Mouse (Mus musculus) Patski (cell line): Measurements from ENCODE around the gene Cpvl. TPM values are rescaled to one million over a fixed set of nuclear protein-coding genes. Genes with fewer than 3 reads are reported as not detected.

ENCODE experiments used
- ATAC-seq: fragments of 100-300 bp; one replicate; pipeline ENCODE4 v1.8.0; 2021
- CTCF ChIA-PET: fragments of 350-600 bp; sonication (Branson Sonifier 250); formaldehyde crosslinking; loops from one replicate; lab custom pipeline; 2022; ENCODE audit warnings: inconsistent platforms; lab: Charles Lee
- POLR2A ChIA-PET: fragments of 350-600 bp; sonication (Branson Sonifier 250); formaldehyde crosslinking; loops from one replicate; lab custom pipeline; 2022; ENCODE audit warnings: antibody characterized with exemption, inconsistent platforms; lab: Charles Lee
- DNase-seq: peaks from one replicate; pipeline ENCODE4 v3.0.0-alpha.2; 2011; ENCODE audit warnings: low read depth, low spot score
- H3K27me3 ChIP-seq: fragments of 371-371 bp; one replicate; pipeline ENCODE4 v1.5.1; 2021
- CTCF ChIP-seq: fragments of 100-300 bp; IDR thresholded peaks from one replicate; pipeline ENCODE4 v1.5.1; 2021
- in situ Hi-C: fragments of 300-500 bp; cut with MboI; formaldehyde crosslinking; loops from 3 replicates; pipeline ENCODE4 v1.11.1; 2018; ENCODE audit warnings: low pct_unique_long_range_greater_than_20kb, mixed read lengths
- polyA plus RNA-seq: library from polyadenylated mRNA; unstranded; gene quantifications from one replicate; pipeline ENCODE4 v1.2.3, GENCODE M21; 2021

Gene Cpvl
- polyA plus RNA-seq, 1 experiment from 2014 or later, result 0.06 TPM

DNA sequence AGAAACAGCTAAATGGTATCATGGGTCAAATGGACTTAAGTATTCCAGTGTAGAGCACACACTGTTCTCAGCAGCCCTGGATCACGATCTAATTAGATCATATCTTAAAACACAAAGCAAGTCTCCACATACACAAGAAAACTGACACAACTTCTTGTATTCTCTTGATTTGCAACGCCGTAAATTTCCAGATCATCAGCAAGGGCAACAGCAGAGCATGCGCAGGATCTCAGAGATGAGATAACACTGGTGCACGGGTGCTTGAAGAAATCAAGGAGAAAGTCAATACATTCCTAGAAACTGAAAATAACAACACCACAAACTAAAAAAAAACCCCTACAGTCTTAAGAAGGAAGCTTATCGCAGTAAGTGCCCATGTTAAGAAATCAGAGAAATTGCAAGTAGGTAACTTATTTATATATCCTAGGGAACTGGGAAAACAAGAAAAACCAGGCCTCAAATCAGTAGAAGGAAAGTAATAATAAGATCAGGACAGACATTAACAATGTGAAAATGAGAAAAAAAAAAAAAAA lies 61.4 kb downstream of the Cpvl start:
- TF ChIP-seq CTCF, result no peak
- ATAC-seq, result no peak
- CTCF ChIA-PET, result no interaction called here
- DNase-seq, result no peak
- in situ Hi-C loops, result no loop called here
- peaks cover 5% of the 10 kb centered on the region for H3K27me3 ChIP-seq
- POLR2A ChIA-PET, result interaction anchor here (0.6 kb wide), 1 partner anchor 418 kb away, joined by 4 read pairs; no protein-coding TSS in a partner anchor

DNA sequence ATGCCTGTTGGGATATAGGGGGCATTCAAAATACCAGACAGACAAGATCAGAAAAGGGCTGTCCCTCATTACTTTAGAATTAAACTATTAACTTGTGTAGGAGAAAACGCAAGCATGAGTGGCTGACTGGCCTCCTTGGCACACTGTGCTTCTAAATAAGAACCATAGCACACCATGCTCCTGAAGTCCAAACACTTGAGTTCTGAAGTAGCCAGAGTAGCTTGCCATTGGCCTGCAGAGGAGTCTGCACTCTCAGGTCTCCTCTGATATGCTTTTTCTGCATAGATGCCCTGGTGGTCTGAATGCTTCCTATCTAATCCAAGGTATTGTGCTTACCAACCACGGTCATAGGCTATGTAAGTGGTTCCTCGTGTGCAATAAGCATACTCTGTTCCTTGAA lies 63.1 kb downstream of the Cpvl start:
- CTCF ChIA-PET, result no interaction called here
- in situ Hi-C loops, result no loop called here
- H3K27me3 ChIP-seq, result peaks cover 5% of the 10 kb centered on the region
- ATAC-seq (no peak), DNase-seq (no peak)
- no peak for TF ChIP-seq CTCF
- POLR2A ChIA-PET, result interaction anchor here (1.1 kb wide), 1 partner anchor 8 kb away, joined by 3 read pairs; no protein-coding TSS in a partner anchor

DNA sequence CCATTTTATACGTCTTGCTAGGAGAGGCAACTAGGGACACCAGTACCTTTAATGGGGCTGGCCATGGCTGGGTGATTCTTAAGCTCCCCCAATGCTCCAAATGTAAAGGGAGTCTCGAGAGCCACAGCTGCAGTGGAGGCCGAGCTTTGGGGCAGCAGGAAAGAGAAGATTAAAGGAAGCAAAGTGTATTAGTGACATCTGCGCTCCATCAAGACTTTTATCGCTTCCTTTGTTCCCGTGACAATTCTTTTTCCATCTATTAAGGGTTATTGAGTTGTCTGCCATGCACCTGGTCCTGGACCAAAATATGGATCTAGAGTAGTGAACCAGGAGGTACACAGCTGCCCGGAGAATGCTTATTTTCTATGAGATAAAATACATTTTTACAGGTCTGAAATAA lies 65.3 kb downstream of the Cpvl start:
- TF ChIP-seq CTCF, result no peak
- POLR2A ChIA-PET, result interaction anchor here (0.6 kb wide), 1 partner anchor 13 kb away, joined by 7 read pairs; no protein-coding TSS in a partner anchor
- in situ Hi-C loops, result no loop called here
- ATAC-seq (no peak), DNase-seq (no peak)
- CTCF ChIA-PET, result no interaction called here
- H3K27me3 ChIP-seq, result no peaks in the 10 kb centered on the region

DNA sequence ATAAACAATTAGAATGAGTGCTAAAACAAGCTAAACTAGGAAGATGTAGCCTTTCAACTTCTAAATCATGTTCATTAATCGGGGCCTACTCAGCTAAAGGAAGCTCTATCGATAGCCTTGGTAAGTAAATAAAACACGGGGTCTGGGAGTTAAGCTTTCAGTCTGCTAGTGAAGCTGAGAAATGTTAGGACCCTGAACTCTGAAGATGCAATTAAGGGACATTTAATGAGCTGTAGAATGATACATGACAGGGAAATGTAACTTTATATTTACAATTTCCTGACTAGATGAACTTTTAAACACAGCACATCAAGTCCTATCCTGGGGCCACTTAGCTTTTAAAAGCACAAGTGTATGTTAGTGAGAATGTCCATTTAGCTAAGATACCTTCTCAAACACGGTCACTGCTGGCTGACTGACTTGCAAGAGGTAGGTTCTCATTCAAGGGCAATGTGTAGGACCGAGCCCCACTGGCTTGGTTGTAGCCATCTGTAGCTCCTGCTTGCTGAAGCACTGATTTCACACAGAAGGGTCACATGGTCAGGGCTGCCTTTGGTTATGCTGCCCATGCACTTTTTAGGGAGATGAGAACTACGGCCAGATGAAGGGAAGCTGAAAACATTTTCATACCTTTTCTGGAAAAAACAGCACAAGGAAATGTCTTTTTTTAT lies 66.2 kb downstream of the Cpvl start:
- TF ChIP-seq CTCF, result no peak
- ChIA-PET POLR2A (no interaction called here), CTCF (no interaction called here)
- DNase-seq, result no peak
- in situ Hi-C loops, result no loop called here
- no peak for ATAC-seq
- H3K27me3 ChIP-seq, result no peaks in the 10 kb centered on the region

DNA sequence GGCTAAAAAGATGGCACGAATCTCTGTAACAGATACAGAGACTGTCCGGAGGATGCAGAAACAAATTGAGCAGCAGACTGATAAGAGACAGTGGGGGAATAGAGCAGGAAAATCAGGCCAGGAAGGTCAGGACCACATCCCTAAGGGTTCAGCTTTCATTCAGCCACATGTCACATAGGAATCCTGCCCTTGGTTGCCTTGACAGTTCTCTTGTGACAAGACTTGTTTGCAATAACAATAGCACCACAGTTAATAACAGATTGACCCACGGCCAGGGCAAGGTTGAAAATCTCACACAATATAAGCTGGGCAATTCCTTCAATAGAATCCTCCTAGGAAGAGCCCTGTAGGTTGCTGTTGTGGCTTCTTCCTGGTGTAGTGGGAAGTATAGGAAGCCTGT lies 68.5 kb downstream of the Cpvl start:
- in situ Hi-C loops, result no loop called here
- ATAC-seq (no peak), DNase-seq (no peak)
- ChIA-PET POLR2A (no interaction called here), CTCF (no interaction called here)
- TF ChIP-seq CTCF, result no peak
- H3K27me3 ChIP-seq, result no peaks in the 10 kb centered on the region

DNA sequence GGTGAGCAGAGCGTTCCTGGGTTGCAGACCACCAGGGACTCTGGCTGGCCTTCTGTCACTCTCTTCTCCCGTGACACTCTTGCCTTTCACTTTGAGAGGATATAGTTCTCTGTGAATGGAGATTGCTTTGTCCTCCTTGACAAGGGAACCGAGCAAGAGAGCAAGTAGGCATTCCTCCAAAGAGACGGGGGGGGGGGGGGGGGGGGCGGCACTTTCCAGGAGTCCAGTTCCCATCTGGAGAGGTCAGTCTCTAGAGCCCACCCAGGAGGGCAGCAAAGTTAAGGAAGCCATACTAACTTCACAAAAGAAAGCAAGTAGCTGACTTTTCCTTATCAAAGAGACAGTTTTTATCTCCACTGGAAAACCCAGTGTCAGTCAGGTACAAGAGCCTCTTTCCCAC lies 69.0 kb downstream of the Cpvl start:
- H3K27me3 ChIP-seq, result no peaks in the 10 kb centered on the region
- DNase-seq (no peak), ATAC-seq (no peak)
- in situ Hi-C loops, result no loop called here
- TF ChIP-seq CTCF, result no peak
- ChIA-PET POLR2A (no interaction called here), CTCF (no interaction called here)

DNA sequence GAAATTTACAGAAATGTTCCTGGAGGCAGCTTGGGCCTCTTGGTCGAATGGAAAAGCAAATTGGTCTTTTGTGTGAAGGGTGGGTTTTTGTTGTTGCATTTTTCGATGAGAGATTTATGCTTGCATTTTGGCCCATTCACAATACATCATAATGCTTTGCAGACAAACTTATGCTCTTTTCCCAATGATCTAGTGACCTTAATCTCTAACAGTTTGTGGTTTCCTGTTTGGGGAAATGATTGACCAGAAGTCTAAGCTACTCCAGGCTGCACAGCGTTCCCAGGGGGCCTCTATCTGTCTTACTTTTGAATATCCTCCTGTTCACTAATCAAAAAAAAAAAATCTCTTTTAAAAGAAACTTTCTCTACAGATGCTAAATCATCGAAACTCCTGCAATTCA lies 71.6 kb downstream of the Cpvl start:
- in situ Hi-C loops, result no loop called here
- no peak for ATAC-seq

DNA sequence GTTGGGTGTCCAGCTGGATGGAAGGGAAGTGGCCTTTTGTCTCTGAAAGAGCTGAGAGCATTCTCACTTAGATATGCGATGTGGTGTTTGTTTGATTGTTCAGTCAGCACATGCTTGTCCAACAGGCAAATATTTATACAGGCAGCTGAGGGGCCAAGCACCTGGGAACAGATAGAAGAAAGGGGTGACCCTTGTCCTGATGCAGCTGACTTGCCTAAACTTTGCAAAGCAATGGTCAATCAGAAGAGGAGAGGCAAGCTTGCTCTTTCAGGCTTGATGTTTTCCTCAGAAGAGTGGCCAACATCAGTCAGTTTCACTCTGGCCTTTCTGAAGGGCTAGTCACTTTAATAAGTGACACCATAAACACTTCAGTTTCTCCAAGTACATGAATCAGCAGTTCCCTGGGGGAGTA lies 72.4 kb downstream of the Cpvl start:
- ChIA-PET POLR2A (interaction anchor here (0.6 kb wide), 1 partner anchor 42 kb away, joined by 4 read pairs; no protein-coding TSS in a partner anchor), CTCF (interaction anchor here (1.1 to 1.3 kb wide), 3 partner anchors 11 to 48 kb away, joined by 3 to 5 read pairs (median 3); no protein-coding TSS in a partner anchor)
- in situ Hi-C loops, result no loop called here
- TF ChIP-seq CTCF, result no peak
- H3K27me3 ChIP-seq, result no peaks in the 10 kb centered on the region
- ATAC-seq (no peak), DNase-seq (no peak)

More for the DNA sequence above, 71.6 kb downstream of the Cpvl start:
- H3K27me3 ChIP-seq, result no peaks in the 10 kb centered on the region
- TF ChIP-seq CTCF, result no peak
- peak; percentile 46 for DNase-seq
- ChIA-PET CTCF (interaction anchor here (1.0 to 1.4 kb wide), 3 partner anchors 22 to 50 kb away, joined by 3 to 5 read pairs (median 3); no protein-coding TSS in a partner anchor), POLR2A (interaction anchor here (1.1 kb wide), 1 partner anchor 9 kb away, joined by 3 read pairs; no protein-coding TSS in a partner anchor)

DNA sequence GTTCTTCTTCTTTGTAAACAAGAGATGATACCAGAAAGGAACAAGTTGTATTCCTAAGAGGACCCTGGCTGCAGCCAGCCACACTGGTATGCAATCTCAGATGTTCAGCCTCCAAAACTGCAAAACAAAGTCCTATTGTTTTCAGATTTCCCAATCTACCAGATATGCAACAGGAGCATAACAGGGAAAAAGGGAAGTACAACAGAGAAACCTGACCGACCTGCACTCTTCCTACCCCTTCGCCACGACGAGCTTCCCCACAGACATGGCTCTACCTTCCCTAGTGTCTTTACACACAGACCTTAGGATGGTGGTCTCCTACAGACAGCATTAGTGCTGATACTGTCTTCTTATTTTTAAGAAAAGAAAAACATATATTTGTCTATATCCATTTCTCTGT lies 72.9 kb downstream of the Cpvl start:
- POLR2A ChIA-PET, result interaction anchor here (0.6 kb wide), 1 partner anchor 42 kb away, joined by 4 read pairs; no protein-coding TSS in a partner anchor
- no peak for TF ChIP-seq CTCF

DNA sequence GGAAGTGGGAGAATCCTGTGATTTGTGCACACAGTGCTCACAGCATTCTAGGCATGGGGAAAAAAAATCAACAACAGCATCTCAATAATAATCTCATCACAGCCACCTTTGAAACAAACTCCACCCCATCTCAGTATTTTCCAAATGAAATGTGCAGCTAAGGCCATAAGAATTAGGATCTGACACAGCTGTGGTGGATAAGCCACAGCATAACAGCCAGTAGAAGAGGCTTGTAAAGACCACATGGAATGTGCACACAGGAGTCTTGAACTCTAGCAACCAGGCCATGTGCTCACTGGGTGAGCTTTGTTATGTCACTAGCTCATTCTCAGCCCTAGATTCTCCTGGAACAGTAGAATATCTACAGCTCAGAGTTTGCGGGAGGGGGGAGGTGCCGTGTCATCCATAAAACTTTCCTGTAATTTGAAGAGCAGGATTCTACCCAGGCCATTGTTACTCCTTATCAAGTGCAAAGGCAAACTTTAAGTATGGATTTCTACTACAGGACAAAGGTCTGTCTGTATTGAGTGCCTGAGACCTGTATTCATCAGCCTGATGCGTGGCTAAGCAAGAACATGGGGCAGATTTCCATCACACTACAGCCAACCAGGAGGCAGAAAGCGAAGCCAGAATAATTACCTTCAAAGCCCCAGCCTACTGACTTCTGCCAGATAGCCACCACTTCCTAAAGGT lies 73.6 kb downstream of the Cpvl start:
- POLR2A ChIA-PET, result no interaction called here
- CTCF ChIA-PET, result interaction anchor here (1.3 kb wide), 1 partner anchor 10 kb away, joined by 3 read pairs; no protein-coding TSS in a partner anchor
- H3K27me3 ChIP-seq, result no peaks in the 10 kb centered on the region
- TF ChIP-seq CTCF, result no peak
- DNase-seq (no peak), ATAC-seq (no peak)
- in situ Hi-C loops, result no loop called here

More for the DNA sequence above, 72.9 kb downstream of the Cpvl start:
- no peaks in the 10 kb centered on the region for H3K27me3 ChIP-seq
- ATAC-seq, result no peak
- CTCF ChIA-PET, result interaction anchor here (1.1 to 1.3 kb wide), 2 partner anchors 10 to 39 kb away, joined by 3 read pairs; no protein-coding TSS in a partner anchor
- DNase-seq, result no peak
- in situ Hi-C loops, result no loop called here
